Mouse (Mus musculus) embryonic fibroblast, embryonic 13.5 days (primary cell): ENCODE results near the gene Cenpf.

ENCODE experiments used
- CTCF ChIP-seq: IDR thresholded peaks from 2 replicates; pipeline ENCODE4 v1.5.1; 2011; ENCODE audit warnings: mild to moderate bottlenecking, control low read depth, low read length, moderate library complexity, borderline replicate concordance; ENCODE audit not compliant: insufficient read depth
- POLR2A ChIP-seq: IDR thresholded peaks from 2 replicates; pipeline ENCODE4 v1.6.1; 2011; ENCODE audit warnings: low read depth, mild to moderate bottlenecking, control low read depth, low read length, moderate library complexity

DNA sequence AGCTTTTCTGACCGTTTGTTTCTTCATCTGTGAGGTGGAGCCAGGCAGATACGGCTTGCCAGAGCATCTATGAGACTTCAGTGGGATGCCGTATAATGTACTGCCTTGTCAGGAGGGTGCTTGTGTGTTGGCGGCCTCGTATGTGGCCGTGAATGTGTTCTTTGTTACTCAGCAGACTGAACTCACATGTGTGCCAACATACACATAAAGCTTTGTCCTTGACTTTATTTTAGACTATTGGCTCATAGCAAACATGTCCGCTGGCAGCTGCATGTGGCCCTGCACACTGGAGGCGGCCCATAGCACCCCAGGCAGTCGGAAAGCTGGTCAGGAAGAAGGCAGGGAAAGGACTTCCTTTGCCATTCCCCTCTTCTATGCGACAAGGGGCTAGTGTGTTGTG, 43.8 kb upstream of the Cenpf start:
- TF ChIP-seq CTCF, result no peak
- no peak for TF ChIP-seq POLR2A
